Mouse (Mus musculus) embryonic facial prominence, embryonic 12.5 days (tissue): Measurements from ENCODE around the gene Dmkn. TPM values are rescaled to one million over a fixed set of nuclear protein-coding genes. Genes with fewer than 3 reads are reported as not detected.
A peak's percentile ranks its signal among the peaks of the same experiment; 100 is the strongest.
"Not testable (repeated sequence)": the region's sequence is repeated elsewhere in the genome, so short reads cannot be mapped to it uniquely, and the experiment has no call there.

Source experiments
- ATAC-seq: fragments of 200-750 bp; cut with Nextera tagmentation; 2 replicates; pipeline ENCODE4 v1.8.0; 2017; ENCODE audit not compliant: insufficient number of reproducible peaks, insufficient read depth, low FRiP score, low TSS enrichment
- H3K27ac ChIP-seq: fragments of 300-500 bp; sonication (generic); 2 replicates; pipeline ENCODE4 v1.5.1; 2016; ENCODE audit warnings: mild to moderate bottlenecking
- H3K27me3 ChIP-seq: fragments of 300-500 bp; sonication (generic); 2 replicates; pipeline ENCODE4 v1.6.1; 2016; ENCODE audit warnings: mild to moderate bottlenecking, moderate library complexity
- H3K36me3 ChIP-seq: fragments of 300-500 bp; sonication (generic); 2 replicates; pipeline ENCODE4 v1.6.1; 2016; ENCODE audit warnings: mild to moderate bottlenecking
- H3K4me1 ChIP-seq: fragments of 300-500 bp; sonication (generic); 2 replicates; pipeline ENCODE4 v1.6.1; 2016
- H3K4me2 ChIP-seq: fragments of 300-500 bp; sonication (generic); replicated peaks from 2 replicates; pipeline ENCODE4 v1.6.1; 2016; ENCODE audit warnings: mild to moderate bottlenecking, moderate library complexity
- H3K4me3 ChIP-seq: fragments of 300-500 bp; sonication (generic); 2 replicates; pipeline ENCODE4 v1.5.1; 2016; ENCODE audit warnings: mild to moderate bottlenecking
- H3K9ac ChIP-seq: fragments of 300-500 bp; sonication (generic); 2 replicates; pipeline ENCODE4 v1.6.1; 2016; ENCODE audit warnings: mild to moderate bottlenecking, moderate library complexity
- H3K9me3 ChIP-seq: fragments of 300-500 bp; sonication (generic); 2 replicates; pipeline ENCODE4 v1.6.1; 2016; ENCODE audit warnings: mild to moderate bottlenecking, moderate library complexity
- WGBS: fragments of 180-500 bp; shearing (Covaris S2); methylation state at CpG from one replicate; pipeline ENCODE4 v1.1.7; 2016; 5-methylcytosine and 5-hydroxymethylcytosine counted together
- polyA plus RNA-seq: library from polyadenylated mRNA; unstranded; fragments of >200 nt; fragmentation: Nextera tagmentation; extraction: Ambion mirVana; gene quantifications from 2 replicates; pipeline ENCODE4 v1.2.1, GENCODE M21; 2016

Dmkn gene
- polyA plus RNA-seq: 0.32 TPM in 1 of 2 replicates, not detected in the other

- Histone ChIP-seq H3K4me1 (no peaks in the 10 kb centered on the region), H3K9ac (no peak within 1 kb of the TSS), H3K36me3 (no peaks in the 10 kb centered on the region), H3K9me3 (no peaks in the 10 kb centered on the region), H3K4me3 (no peak within 1 kb of the TSS), H3K27me3 (no peaks in the 10 kb centered on the region), H3K27ac (no peak within 1 kb of the TSS), H3K4me2 (no peak within 1 kb of the TSS)
- WGBS: 37% methylated on average over 5 of the region's 5 CpGs
- ATAC-seq: no peak
Measured at GRCm38 (mm10) chr7:30763456-30763855, at the start of gene Dmkn. Gene Dmkn (plus strand): TSS chr7:30763756.

GRCm38 (mm10) chr7:30717006-30717715 is 46.4 kb upstream of the Dmkn start:
- no peak overlapping the region for H3K27ac ChIP-seq
- H3K4me3 ChIP-seq: peak overlapping the region; percentile 26
- H3K9me3 ChIP-seq: no peaks in the 10 kb centered on the region
- ATAC-seq: peak; percentile 88
- H3K4me1 ChIP-seq: peaks cover 3% of the 10 kb centered on the region
- peaks cover 39% of the 10 kb centered on the region for H3K27me3 ChIP-seq
- H3K4me2 ChIP-seq: peak overlapping the region; percentile 54
- H3K36me3 ChIP-seq: no peaks in the 10 kb centered on the region
- WGBS: 3% methylated on average over 43 of the region's 43 CpGs
- no peak overlapping the region for H3K9ac ChIP-seq

GRCm38 (mm10) chr7:30717716-30718046 is 45.9 kb upstream of the Dmkn start:
- ATAC-seq: peak; percentile 53
- peak overlapping the region; percentile 26 for H3K4me3 ChIP-seq
- no peak overlapping the region for H3K27ac ChIP-seq
- H3K4me1 ChIP-seq: peaks cover 3% of the 10 kb centered on the region
- WGBS: 7% methylated on average over 14 of the region's 14 CpGs
- H3K9me3 ChIP-seq: no peaks in the 10 kb centered on the region
- no peak overlapping the region for H3K9ac ChIP-seq
- peaks cover 39% of the 10 kb centered on the region for H3K27me3 ChIP-seq
- H3K4me2 ChIP-seq: peak overlapping the region; percentile 54
- no peaks in the 10 kb centered on the region for H3K36me3 ChIP-seq

GRCm38 (mm10) chr7:30719669-30720068 is 43.9 kb upstream of the Dmkn start:
- H3K36me3 ChIP-seq: no peaks in the 10 kb centered on the region
- no peak overlapping the region for H3K4me3 ChIP-seq
- ATAC-seq: no peak
- peaks cover 39% of the 10 kb centered on the region for H3K27me3 ChIP-seq
- no peak overlapping the region for H3K4me2 ChIP-seq
- WGBS: 86% methylated on average over 5 of the region's 5 CpGs
- no peak overlapping the region for H3K27ac ChIP-seq
- peaks cover 3% of the 10 kb centered on the region for H3K4me1 ChIP-seq
- H3K9ac ChIP-seq: no peak overlapping the region
- H3K9me3 ChIP-seq: no peaks in the 10 kb centered on the region

DNA sequence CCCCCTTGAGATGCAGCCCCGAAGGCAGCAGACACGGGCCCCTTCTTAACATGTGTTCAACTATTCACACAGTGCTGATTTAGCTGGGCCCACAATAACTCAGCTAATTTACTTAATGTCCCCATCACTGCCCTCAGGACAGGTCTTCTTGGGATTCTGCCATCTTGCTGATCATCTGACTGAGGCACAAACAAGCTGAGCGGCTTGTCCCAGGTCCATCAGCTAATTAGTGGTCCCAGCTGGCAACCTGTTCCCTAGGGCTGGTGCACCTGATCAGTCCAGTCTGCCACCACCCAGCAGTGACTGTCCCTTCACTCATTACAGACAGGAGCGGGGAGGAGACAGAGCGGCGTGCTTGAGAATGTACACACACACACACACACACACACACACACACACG is 42.3 kb upstream of the Dmkn start:
- Histone ChIP-seq H3K4me1 (peaks cover 3% of the 10 kb centered on the region), H3K36me3 (0 out of 2 replicates have a peak, but pooled peaks cover 4% of the 10 kb centered on the region), H3K9me3 (no peaks in the 10 kb centered on the region), H3K4me3 (no peak overlapping the region), H3K9ac (no peak overlapping the region), H3K4me2 (no peak overlapping the region), H3K27ac (no peak overlapping the region), H3K27me3 (peaks cover 26% of the 10 kb centered on the region)
- ATAC-seq: no peak
- WGBS: 74% methylated on average over 7 of the region's 7 CpGs

- no peak overlapping the region for H3K9ac ChIP-seq
- H3K4me3 ChIP-seq: no peak overlapping the region
- WGBS: 62% methylated on average over 6 of the region's 6 CpGs
- H3K36me3 ChIP-seq: 0 out of 2 replicates have a peak, but pooled peaks cover 12% of the 10 kb centered on the region
- 0 out of 2 replicates have a peak, but pooled peaks cover 5% of the 10 kb centered on the region for H3K27me3 ChIP-seq
- no peak for ATAC-seq
- H3K9me3 ChIP-seq: no peaks in the 10 kb centered on the region
- H3K27ac ChIP-seq: no peak overlapping the region
- H3K4me1 ChIP-seq: peaks cover 4% of the 10 kb centered on the region
- no peak overlapping the region for H3K4me2 ChIP-seq
Measured at GRCm38 (mm10) chr7:30723274-30723953, 40.1 kb upstream of the Dmkn start.

GRCm38 (mm10) chr7:30728214-30728613 is 35.3 kb upstream of the Dmkn start:
- ATAC-seq: no peak
- Histone ChIP-seq H3K4me3 (peak overlapping the region; percentile 72), H3K36me3 (peaks cover 23% of the 10 kb centered on the region), H3K4me2 (peak overlapping the region; percentile 76), H3K9me3 (no peaks in the 10 kb centered on the region), H3K4me1 (peaks cover 14% of the 10 kb centered on the region), H3K9ac (peak overlapping the region; percentile 73), H3K27me3 (no peaks in the 10 kb centered on the region), H3K27ac (no peak overlapping the region)
- WGBS: 86% methylated on average over 6 of the region's 6 CpGs

DNA sequence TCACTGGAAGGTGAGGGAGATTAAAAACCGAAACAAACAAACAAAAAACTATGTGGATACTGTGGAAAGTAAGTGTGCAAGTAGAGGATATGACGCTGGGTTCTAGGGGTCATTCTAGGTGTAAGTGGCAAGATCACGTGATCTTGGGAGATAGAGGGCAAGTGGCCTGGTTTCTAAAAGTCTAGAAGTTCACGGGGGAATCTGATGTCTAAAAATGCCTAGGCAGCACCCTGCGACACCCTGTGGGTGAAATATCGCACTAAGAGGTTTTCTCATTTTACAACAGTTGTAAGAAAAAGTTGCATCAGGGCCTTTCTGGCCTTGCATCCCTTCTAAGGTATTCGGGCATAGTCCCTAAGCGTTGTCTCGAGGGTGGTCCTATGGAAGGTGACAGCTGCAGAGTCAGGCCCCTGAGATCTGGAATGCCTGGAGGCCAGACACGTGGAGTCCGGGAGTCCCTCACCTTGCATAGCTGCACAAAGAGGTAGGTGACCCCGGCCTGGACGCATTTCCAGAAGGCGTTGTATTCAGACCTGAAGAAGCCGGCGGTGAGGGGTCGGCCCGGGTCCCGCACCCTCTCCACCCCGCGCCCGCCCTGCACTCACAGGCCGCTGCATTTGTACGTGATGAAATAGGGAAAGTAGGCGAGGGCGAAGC is 34.7 kb upstream of the Dmkn start:
- Histone ChIP-seq H3K4me2 (peak overlapping the region; percentile 76), H3K27ac (0 out of 2 replicates have a peak overlapping the region, but pooled peaks have one; percentile 79), H3K27me3 (no peaks in the 10 kb centered on the region), H3K9ac (peak overlapping the region; percentile 73), H3K9me3 (no peaks in the 10 kb centered on the region), H3K4me1 (peaks cover 14% of the 10 kb centered on the region), H3K4me3 (peak overlapping the region; percentile 72), H3K36me3 (peaks cover 28% of the 10 kb centered on the region)
- 7% methylated on average over 26 of the region's 26 CpGs for WGBS
- ATAC-seq: peak; percentile 30

DNA sequence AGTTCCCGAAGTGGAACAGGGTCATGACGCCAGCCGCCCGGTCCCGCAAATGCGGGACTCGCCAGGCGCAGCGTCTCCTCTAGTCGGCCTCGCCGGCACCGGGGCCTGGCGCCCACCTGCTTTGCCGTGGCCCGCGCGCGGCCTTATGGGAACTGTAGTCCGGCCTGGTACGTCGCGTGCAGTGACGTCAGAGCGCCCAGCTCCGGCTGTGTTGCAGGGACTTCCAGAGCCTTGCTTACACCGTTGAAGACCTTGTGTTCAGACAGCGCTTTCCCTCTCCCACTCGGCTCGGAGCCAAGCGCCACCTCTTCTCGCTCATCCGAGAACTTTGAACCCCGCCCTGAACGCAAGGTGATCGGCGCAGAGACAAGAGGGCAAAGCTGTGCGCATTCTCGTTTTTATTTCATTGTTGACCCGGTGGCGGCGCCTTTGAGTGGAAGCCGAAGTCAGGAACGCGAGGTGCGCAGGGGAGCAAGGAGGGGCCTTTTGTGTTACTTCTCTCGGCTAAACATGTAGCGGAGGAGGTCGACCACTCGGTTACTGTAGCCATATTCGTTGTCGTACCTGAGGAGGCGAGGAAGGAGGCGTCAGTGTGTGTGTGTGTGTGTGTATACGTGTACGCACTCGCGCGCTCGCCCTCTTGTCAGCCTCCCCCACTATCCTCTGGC is 34.0 kb upstream of the Dmkn start, which contains the start of gene Tmem147:
TSS of gene Tmem147 (minus strand) at position 145 of the 668 bp plus-strand sequence.
- peaks cover 34% of the 10 kb centered on the region for H3K36me3 ChIP-seq
- under 1% methylated on average over 60 of the region's 60 CpGs for WGBS
- H3K4me1 ChIP-seq: peaks cover 14% of the 10 kb centered on the region
- H3K4me3 ChIP-seq: peak within 1 kb of the TSS; percentile 72
- H3K9me3 ChIP-seq: no peaks in the 10 kb centered on the region
- H3K9ac ChIP-seq: peak within 1 kb of the TSS; percentile 73
- H3K4me2 ChIP-seq: peak within 1 kb of the TSS; percentile 76
- H3K27ac ChIP-seq: peak within 1 kb of the TSS; percentile 79
- no peaks in the 10 kb centered on the region for H3K27me3 ChIP-seq
- peak; percentile 96 for ATAC-seq

GRCm38 (mm10) chr7:30730064-30730722 is 33.4 kb upstream of the Dmkn start:
- 40% methylated on average over 9 of the region's 22 CpGs for WGBS
- peaks cover 14% of the 10 kb centered on the region for H3K4me1 ChIP-seq
- H3K4me2 ChIP-seq: peak overlapping the region; percentile 76
- H3K36me3 ChIP-seq: peaks cover 34% of the 10 kb centered on the region
- peak overlapping the region; percentile 79 for H3K27ac ChIP-seq
- peak overlapping the region; percentile 72 for H3K4me3 ChIP-seq
- H3K27me3 ChIP-seq, H3K9me3 ChIP-seq, ATAC-seq: not testable (repeated sequence)
- peak overlapping the region; percentile 73 for H3K9ac ChIP-seq

- Histone ChIP-seq H3K4me1 (no peaks in the 10 kb centered on the region), H3K27me3 (no peaks in the 10 kb centered on the region), H3K27ac (no peak overlapping the region), H3K4me3 (no peak overlapping the region), H3K36me3 (peaks cover 46% of the 10 kb centered on the region), H3K4me2 (no peak overlapping the region), H3K9me3 (no peaks in the 10 kb centered on the region), H3K9ac (no peak overlapping the region)
- 90% methylated on average over 3 of the region's 3 CpGs for WGBS
- no peak for ATAC-seq
Measured at GRCm38 (mm10) chr7:30736211-30736610, 27.3 kb upstream of the Dmkn start.
